Mouse (Mus musculus): Measurements from ENCODE around the gene Wdr47.
"Not testable (repeated sequence)": the region's sequence is repeated elsewhere in the genome, so short reads cannot be mapped to it uniquely, and the experiment has no call there.

Gene Wdr47

GRCm38 (mm10) chr3:108634761-108635160, 43.7 kb downstream of the Wdr47 start:
- DNase-seq (ENCODE audit: low spot score in 2 of 2): no peak

GRCm38 (mm10) chr3:108639412-108639811, 48.3 kb downstream of the Wdr47 start:
- no peak for DNase-seq (ENCODE audit: low spot score in 2 of 2)

GRCm38 (mm10) chr3:108640998-108641397, 49.9 kb downstream of the Wdr47 start:
- no peak for DNase-seq (ENCODE audit: low spot score in 2 of 2)

- DNase-seq (ENCODE audit: low spot score in 2 of 2): no peak
Measured at GRCm38 (mm10) chr3:108644856-108645255, 53.8 kb downstream of the Wdr47 start.

GRCm38 (mm10) chr3:108646036-108646435, 55.0 kb downstream of the Wdr47 start:
- no peak for DNase-seq (ENCODE audit: low spot score in 2 of 2)

GRCm38 (mm10) chr3:108647681-108648080, 56.6 kb downstream of the Wdr47 start:
- DNase-seq (ENCODE audit: low spot score in 2 of 2): not testable (repeated sequence)

- DNase-seq (ENCODE audit: low spot score in 2 of 2): no peak
Measured at GRCm38 (mm10) chr3:108652866-108653642, 62.0 kb downstream of the Wdr47 start.

- DNase-seq (ENCODE audit: low spot score in 2 of 2): peak; percentile 94 to 95
Measured at GRCm38 (mm10) chr3:108653710-108654379, 62.8 kb downstream of the Wdr47 start, which contains the start of gene Clcc1. Clcc1 (plus strand) TSS chr3:108653913.

GRCm38 (mm10) chr3:108654566-108654965, 63.5 kb downstream of the Wdr47 start:
- no peak for DNase-seq (ENCODE audit: low spot score in 2 of 2)

GRCm38 (mm10) chr3:108655486-108655885, 64.4 kb downstream of the Wdr47 start:
- no peak for DNase-seq (ENCODE audit: low spot score in 2 of 2)

GRCm38 (mm10) chr3:108658612-108659011, 67.5 kb downstream of the Wdr47 start:
- DNase-seq (ENCODE audit: low spot score in 2 of 2): no peak

- no peak for DNase-seq (ENCODE audit: low spot score in 2 of 2)
Measured at GRCm38 (mm10) chr3:108660941-108661340, 69.9 kb downstream of the Wdr47 start.

GRCm38 (mm10) chr3:108676616-108677015, 85.5 kb downstream of the Wdr47 start:
- DNase-seq (ENCODE audit: low spot score in 2 of 2): no peak

GRCm38 (mm10) chr3:108681004-108681403, 89.9 kb downstream of the Wdr47 start:
- no peak for DNase-seq (ENCODE audit: low spot score in 2 of 2)

GRCm38 (mm10) chr3:108683597-108683996, 92.5 kb downstream of the Wdr47 start:
- not testable (repeated sequence) for DNase-seq (ENCODE audit: low spot score in 2 of 2)

GRCm38 (mm10) chr3:108685701-108686100, 94.6 kb downstream of the Wdr47 start:
- DNase-seq (ENCODE audit: low spot score in 2 of 2): no peak

- DNase-seq (ENCODE audit: low spot score in 2 of 2): no peak
Measured at GRCm38 (mm10) chr3:108689015-108689441, 97.9 kb downstream of the Wdr47 start.

- no peak for DNase-seq (ENCODE audit: low spot score in 2 of 2)
Measured at GRCm38 (mm10) chr3:108689446-108689845, 98.4 kb downstream of the Wdr47 start.

GRCm38 (mm10) chr3:108689979-108690378, 98.9 kb downstream of the Wdr47 start:
- DNase-seq (ENCODE audit: low spot score in 2 of 2): no peak

- DNase-seq (ENCODE audit: low spot score in 2 of 2): no peak
Measured at GRCm38 (mm10) chr3:108694321-108694720, 103.2 kb downstream of the Wdr47 start.

All from urinary bladder, postnatal 4 days (tissue).